Mouse (Mus musculus) kidney, embryonic 14.5 days (tissue): Measurements from ENCODE around the gene Ntan1. TPM values are rescaled to one million over a fixed set of nuclear protein-coding genes. Genes with fewer than 3 reads are reported as not detected.
A peak's percentile ranks its signal among the peaks of the same experiment; 100 is the strongest.
"Not testable (repeated sequence)": the region's sequence is repeated elsewhere in the genome, so short reads cannot be mapped to it uniquely, and the experiment has no call there.

ENCODE experiments used
- ATAC-seq: fragments of 200-750 bp; cut with Nextera tagmentation; 2 replicates; pipeline ENCODE4 v1.8.0; 2017; ENCODE audit warnings: moderate number of reproducible peaks, mild to moderate bottlenecking, moderate TSS enrichment, moderate library complexity; ENCODE audit not compliant: low FRiP score, low TSS enrichment
- H3K27ac ChIP-seq: fragments of 300-500 bp; sonication (generic); 2 replicates; pipeline ENCODE4 v1.5.1; 2014; ENCODE audit warnings: low read depth, mild to moderate bottlenecking, low read length, moderate library complexity, mixed read lengths
- H3K27me3 ChIP-seq: fragments of 300-500 bp; sonication (generic); 2 replicates; pipeline ENCODE4 v1.6.1; 2014; ENCODE audit warnings: mild to moderate bottlenecking, low read length; ENCODE audit not compliant: control insufficient read depth, insufficient read depth
- H3K36me3 ChIP-seq: fragments of 300-500 bp; sonication (generic); 2 replicates; pipeline ENCODE4 v1.6.1; 2014; ENCODE audit warnings: low read length, mixed read lengths; ENCODE audit not compliant: control insufficient read depth, insufficient read depth
- H3K4me1 ChIP-seq: fragments of 300-500 bp; sonication (generic); 2 replicates; pipeline ENCODE4 v1.6.1; 2014; ENCODE audit warnings: low read length, mixed read lengths; ENCODE audit not compliant: control insufficient read depth, insufficient read depth
- H3K4me2 ChIP-seq: fragments of 300-500 bp; sonication (generic); replicated peaks from 2 replicates; pipeline ENCODE4 v1.6.1; 2014; ENCODE audit warnings: low read depth, mild to moderate bottlenecking, low read length
- H3K4me3 ChIP-seq: fragments of 300-500 bp; sonication (generic); 2 replicates; pipeline ENCODE4 v1.5.1; 2014; ENCODE audit warnings: mild to moderate bottlenecking, low read length
- H3K9ac ChIP-seq: fragments of 300-500 bp; sonication (generic); 2 replicates; pipeline ENCODE4 v1.6.1; 2014; ENCODE audit warnings: low read depth, mild to moderate bottlenecking, low read length, moderate library complexity
- H3K9me3 ChIP-seq: fragments of 300-500 bp; sonication (generic); 2 replicates; pipeline ENCODE4 v1.6.1; 2016; ENCODE audit warnings: low read length; ENCODE audit not compliant: control insufficient read depth
- WGBS: fragments of 180-500 bp; shearing (Covaris S2); extraction: QIAGEN DNeasy Blood & Tissue Kit; methylation state at CpG from one replicate; pipeline ENCODE4 v1.1.7; 2014; 5-methylcytosine and 5-hydroxymethylcytosine counted together
- polyA plus RNA-seq: library from polyadenylated mRNA; unstranded; fragments of >200 nt; fragmentation: Nextera tagmentation; extraction: Ambion mirVana; gene quantifications from 2 replicates; pipeline ENCODE4 v1.2.1, GENCODE M21; 2014

The Ntan1 gene
- 149 and 162 TPM in 2 replicates for polyA plus RNA-seq

DNA sequence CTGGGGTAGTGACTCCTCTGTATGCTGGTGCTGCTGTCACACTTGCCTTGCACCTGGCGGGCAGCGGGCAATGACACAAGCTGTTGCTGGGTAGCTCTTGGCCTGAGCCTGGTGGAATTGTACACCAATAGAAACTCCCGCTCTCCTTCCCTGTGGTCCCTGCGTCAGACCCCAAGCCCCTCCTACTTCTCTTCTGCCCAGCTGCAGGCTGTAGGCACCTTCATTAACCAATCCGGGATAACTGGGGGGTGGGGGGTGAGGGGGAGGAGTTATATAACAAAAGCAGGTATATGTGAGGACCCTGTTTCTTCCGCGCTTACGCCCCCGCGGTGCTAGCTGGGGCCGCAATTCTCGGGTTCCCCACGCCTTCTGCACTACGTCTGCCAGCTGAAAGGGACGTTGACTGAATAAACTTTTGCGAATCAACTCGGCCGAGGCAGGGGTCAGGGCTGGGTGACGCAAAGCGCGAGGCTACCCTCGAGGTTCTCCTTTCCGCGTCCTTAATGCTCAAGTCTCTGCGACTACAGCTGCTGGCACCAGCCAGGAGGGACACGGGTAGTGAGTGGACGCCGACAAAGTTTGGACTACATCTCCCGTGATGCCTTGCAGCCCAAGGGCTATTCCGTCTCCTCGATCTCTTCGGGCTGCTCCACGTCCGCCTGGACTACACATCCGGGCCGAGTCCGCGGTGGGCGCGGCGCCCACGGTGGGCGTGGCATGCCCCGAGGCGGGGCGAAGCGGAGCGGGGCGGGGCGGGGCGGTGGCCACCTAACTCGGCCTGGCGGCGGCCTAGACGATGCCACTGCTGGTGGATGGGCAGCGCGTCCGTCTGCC, at the start of gene Ntan1:
TSS of gene Ntan1 (plus strand) at position 286 of the 834 bp plus-strand sequence.
- peak within 1 kb of the TSS; percentile 87 for H3K27ac ChIP-seq
- peak within 1 kb of the TSS; percentile 66 for H3K4me2 ChIP-seq
- no peaks in the 10 kb centered on the region for H3K27me3 ChIP-seq
- peak within 1 kb of the TSS; percentile 74 for H3K4me3 ChIP-seq
- peaks cover 4% of the 10 kb centered on the region; the same call in 1 of the 2 replicates for H3K4me1 ChIP-seq
- under 1% methylated on average over 53 of the region's 58 CpGs for WGBS
- peak within 1 kb of the TSS; percentile 76 for H3K9ac ChIP-seq
- H3K36me3 ChIP-seq: peaks cover 18% of the 10 kb centered on the region; the same call in 1 of the 2 replicates
- peak; percentile 96 for ATAC-seq
- no peaks in the 10 kb centered on the region for H3K9me3 ChIP-seq

DNA sequence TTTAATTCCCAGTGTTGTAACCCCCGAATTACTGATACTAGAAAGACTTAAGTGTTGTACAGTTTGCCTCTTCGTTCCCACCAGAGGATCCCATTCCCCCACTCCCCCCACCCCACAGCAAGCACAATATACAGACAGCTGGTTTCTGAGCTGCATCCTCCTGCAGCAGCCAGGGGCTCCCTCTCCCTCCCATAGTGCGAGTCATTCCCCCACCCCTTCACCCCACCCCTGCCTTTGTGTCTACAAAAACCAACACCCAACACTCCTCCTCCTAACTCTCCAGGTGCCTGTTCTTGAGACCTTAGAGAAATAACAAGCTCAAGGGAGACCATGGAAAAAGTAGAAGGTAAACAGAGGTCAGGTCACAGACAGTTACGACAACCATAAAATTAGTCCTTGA, 47.0 kb upstream of the Ntan1 start:
- WGBS: 38% methylated on average over 4 of the region's 4 CpGs
- not testable (repeated sequence) for ATAC-seq

GRCm38 (mm10) chr16:13772051-13772450, 46.6 kb upstream of the Ntan1 start:
- H3K27ac ChIP-seq, H3K36me3 ChIP-seq, H3K9ac ChIP-seq, H3K27me3 ChIP-seq, H3K9me3 ChIP-seq, H3K4me1 ChIP-seq, H3K4me2 ChIP-seq, ATAC-seq, H3K4me3 ChIP-seq: not testable (repeated sequence)
- 74% methylated on average over 5 of the region's 5 CpGs for WGBS

More for the DNA sequence above, 47.0 kb upstream of the Ntan1 start:
- H3K27ac ChIP-seq, H3K36me3 ChIP-seq, H3K9ac ChIP-seq, H3K9me3 ChIP-seq, H3K27me3 ChIP-seq, H3K4me3 ChIP-seq, H3K4me1 ChIP-seq, H3K4me2 ChIP-seq: not testable (repeated sequence)

- H3K27ac ChIP-seq, H3K36me3 ChIP-seq, H3K27me3 ChIP-seq, H3K9ac ChIP-seq, H3K9me3 ChIP-seq, H3K4me2 ChIP-seq, H3K4me3 ChIP-seq, H3K4me1 ChIP-seq, ATAC-seq: not testable (repeated sequence)
- 63% methylated on average over 2 of the region's 2 CpGs for WGBS
Observed at GRCm38 (mm10) chr16:13774011-13774410, 44.6 kb upstream of the Ntan1 start.

DNA sequence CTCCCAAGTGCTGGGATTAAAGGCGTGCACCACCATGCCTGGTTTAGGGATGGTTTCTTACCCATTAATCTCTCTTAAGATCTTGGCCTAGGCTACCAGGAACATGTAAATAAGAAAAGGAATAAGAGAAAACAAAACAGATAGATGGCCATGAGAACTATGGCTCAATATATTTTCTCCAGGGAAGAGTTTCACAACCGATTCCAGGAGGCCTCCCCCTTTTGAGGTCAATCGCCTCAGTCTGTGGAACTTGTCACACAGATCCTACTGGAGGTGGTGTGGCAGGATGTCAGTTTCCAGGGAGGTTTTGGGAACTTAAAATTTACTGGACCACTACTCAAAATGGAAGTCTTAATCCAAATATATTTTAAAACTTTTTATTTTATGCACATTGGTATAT, 44.0 kb upstream of the Ntan1 start:
- H3K36me3 ChIP-seq, H3K4me1 ChIP-seq, H3K4me3 ChIP-seq, ATAC-seq, H3K9ac ChIP-seq, H3K4me2 ChIP-seq, H3K27me3 ChIP-seq, H3K9me3 ChIP-seq, H3K27ac ChIP-seq: not testable (repeated sequence)
- WGBS: 90% methylated on average over 3 of the region's 3 CpGs

DNA sequence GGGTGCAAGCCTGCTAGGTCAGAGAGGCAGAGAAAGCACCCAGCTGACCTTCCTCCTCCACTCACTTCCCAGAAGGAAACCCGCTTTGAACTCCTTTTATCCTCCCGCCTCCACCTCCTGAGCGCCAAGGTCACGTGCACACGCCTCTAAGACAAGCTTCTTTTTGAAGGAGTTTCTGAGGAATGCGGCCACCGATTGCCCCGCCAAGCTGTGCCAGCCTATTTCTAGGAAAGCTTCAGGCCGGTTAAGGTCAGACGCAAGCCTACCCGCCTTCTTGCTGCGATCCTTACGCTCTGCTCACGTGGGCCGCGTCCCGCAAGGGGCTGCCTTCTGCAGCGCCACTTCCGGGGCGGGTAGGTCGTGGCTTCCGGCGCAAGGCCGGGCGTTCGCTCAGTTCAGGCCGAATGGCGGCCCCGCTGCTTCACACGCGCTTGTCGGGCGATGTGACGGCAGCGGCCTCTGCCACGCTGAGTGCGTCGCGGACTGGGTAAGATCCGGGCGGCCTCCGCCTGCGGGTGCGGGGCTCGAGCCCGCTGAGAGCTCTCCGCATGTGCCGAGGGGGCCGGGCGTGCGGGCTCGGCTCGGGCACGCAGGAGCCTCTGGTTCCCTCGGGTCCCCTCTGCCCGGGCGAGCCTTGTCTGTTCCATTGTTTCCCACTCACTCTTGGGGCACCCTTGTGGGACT, 38.1 kb upstream of the Ntan1 start, which contains the start of gene Rrn3:
TSS of gene Rrn3 (plus strand) at position 356 of the 684 bp plus-strand sequence.
- WGBS: under 1% methylated on average over 55 of the region's 57 CpGs
- H3K36me3 ChIP-seq: peaks cover 18% of the 10 kb centered on the region
- H3K27ac ChIP-seq: peak within 1 kb of the TSS; percentile 62
- peak; percentile 98 for ATAC-seq
- H3K4me1 ChIP-seq: peaks cover 16% of the 10 kb centered on the region
- H3K4me2 ChIP-seq: peak within 1 kb of the TSS; percentile 64
- H3K4me3 ChIP-seq: peak within 1 kb of the TSS; percentile 89
- H3K9me3 ChIP-seq: no peaks in the 10 kb centered on the region; the same call in 1 of the 2 replicates
- H3K27me3 ChIP-seq: no peaks in the 10 kb centered on the region
- peak within 1 kb of the TSS; percentile 94 for H3K9ac ChIP-seq

DNA sequence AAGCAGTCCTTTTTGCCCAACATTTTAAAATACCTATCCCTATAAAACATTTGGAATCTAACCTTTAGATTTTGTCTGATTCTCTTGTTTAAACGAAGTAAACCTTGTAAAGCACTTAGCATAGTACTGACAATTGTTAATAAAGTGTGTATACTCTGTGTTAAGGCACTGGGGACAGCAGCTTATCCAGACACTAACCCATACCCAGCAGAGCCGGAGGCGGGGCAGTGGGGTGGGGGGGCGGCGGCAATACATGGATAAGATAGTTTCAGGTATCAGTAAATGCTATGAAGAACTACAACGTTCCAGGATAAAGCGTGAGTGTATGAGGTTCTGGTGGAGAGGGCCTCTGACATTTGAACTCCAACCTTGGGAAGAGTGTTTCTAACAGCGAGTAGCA, 37.4 kb upstream of the Ntan1 start:
- peak overlapping the region; percentile 64 for H3K4me2 ChIP-seq
- peaks cover 25% of the 10 kb centered on the region for H3K36me3 ChIP-seq
- peaks cover 16% of the 10 kb centered on the region for H3K4me1 ChIP-seq
- no peaks in the 10 kb centered on the region; the same call in 1 of the 2 replicates for H3K9me3 ChIP-seq
- no peaks in the 10 kb centered on the region for H3K27me3 ChIP-seq
- 18% methylated on average over 8 of the region's 8 CpGs for WGBS
- peak overlapping the region; percentile 89 for H3K4me3 ChIP-seq
- no peak overlapping the region for H3K27ac ChIP-seq
- peak overlapping the region; percentile 94; the same call in 1 of the 2 replicates for H3K9ac ChIP-seq
- ATAC-seq: no peak

DNA sequence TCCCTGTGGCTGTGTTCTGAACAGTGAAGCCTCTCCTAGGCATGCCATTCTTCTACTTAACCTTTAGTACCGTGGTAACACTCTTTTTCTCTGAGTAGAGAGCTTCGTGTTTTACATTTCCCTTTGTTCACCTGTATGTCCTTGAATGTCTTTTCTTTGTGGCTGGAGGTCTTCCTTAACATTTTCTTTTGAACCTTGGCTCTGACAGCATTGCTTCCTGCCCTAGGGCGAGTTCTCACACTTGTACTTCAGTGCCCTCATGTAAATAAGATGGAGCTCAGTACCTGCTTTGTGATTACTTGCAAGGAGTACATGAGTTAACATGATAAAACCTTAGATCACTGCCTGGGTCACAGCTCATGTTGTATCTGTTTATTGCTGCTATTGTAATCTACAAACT, 32.7 kb upstream of the Ntan1 start:
- no peaks in the 10 kb centered on the region for H3K27me3 ChIP-seq
- WGBS: 86% methylated on average over 3 of the region's 3 CpGs

GRCm38 (mm10) chr16:13793441-13793840, 25.2 kb upstream of the Ntan1 start:
- not testable (repeated sequence) for H3K27me3 ChIP-seq, H3K9me3 ChIP-seq, H3K4me2 ChIP-seq, H3K27ac ChIP-seq, H3K9ac ChIP-seq, ATAC-seq, H3K4me3 ChIP-seq, H3K4me1 ChIP-seq
- WGBS: 82% methylated on average over 2 of the region's 2 CpGs
- H3K36me3 ChIP-seq: peaks cover 88% of the 10 kb centered on the region

More for the DNA sequence above, 32.7 kb upstream of the Ntan1 start:
- H3K36me3 ChIP-seq: peaks cover 69% of the 10 kb centered on the region
- H3K4me1 ChIP-seq: peaks cover 12% of the 10 kb centered on the region; the same call in 1 of the 2 replicates
- H3K4me2 ChIP-seq: no peak overlapping the region
- H3K4me3 ChIP-seq: no peak overlapping the region
- no peak overlapping the region for H3K9ac ChIP-seq
- no peak for ATAC-seq
- no peak overlapping the region for H3K27ac ChIP-seq
- H3K9me3 ChIP-seq: no peaks in the 10 kb centered on the region
